Mouse (Mus musculus) cerebellum, adult 8-10 months (tissue): ENCODE results near the gene Brpf1.

ENCODE experiments used
- DNase-seq: peaks from one replicate; pipeline ENCODE4 v3.0.0; 2022

The Brpf1 gene

DNA sequence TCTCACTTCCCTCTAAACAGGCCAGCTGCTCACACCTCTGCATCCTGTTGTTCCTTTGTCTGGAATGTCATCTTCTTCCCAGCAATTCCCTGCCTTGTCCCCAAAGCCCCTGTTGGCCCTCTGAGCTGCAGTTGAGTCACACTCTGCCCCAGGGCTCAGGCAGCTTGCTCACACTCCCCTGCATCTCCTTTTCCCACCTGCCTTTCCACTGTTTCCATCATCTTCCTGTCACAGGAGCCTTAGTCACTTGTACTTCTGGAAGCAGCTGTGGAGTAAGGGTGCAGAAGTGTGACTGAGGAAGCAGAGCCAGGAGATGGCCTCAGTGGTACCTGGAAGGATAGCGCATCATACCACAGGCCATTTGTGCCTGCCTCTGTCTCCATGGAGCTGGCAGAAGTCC lies 55.3 kb downstream of the Brpf1 start:
- no peak for DNase-seq

DNA sequence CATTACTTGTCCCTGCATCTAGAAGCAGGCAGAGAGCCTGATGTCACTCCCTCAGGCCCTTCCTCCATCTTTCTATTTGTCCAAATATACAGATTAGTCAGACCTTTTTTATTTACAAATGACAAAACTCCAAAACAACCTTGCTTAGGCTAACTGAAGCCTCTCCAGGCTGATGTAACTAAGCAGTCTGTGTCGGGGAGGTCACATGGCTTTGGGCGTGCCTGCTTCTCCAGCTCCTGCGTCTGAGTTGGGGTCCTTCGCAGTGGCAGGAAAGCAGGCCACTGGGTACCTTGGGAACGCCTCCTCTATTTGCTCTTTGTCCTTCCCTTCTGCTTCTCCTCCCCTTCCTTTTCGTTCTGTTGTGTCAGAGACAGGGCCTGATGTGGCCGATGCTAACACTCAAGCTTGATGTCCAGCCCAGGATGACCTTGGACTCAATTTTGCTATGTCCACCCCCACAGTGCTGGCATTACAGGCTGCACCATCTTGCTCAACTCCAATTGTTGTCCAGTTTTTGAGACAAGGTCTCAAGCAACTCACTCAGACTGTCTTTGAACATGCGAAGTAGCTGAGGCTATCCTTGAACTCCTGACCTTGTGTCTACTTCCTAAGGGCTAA lies 57.7 kb downstream of the Brpf1 start:
- no peak for DNase-seq

DNA sequence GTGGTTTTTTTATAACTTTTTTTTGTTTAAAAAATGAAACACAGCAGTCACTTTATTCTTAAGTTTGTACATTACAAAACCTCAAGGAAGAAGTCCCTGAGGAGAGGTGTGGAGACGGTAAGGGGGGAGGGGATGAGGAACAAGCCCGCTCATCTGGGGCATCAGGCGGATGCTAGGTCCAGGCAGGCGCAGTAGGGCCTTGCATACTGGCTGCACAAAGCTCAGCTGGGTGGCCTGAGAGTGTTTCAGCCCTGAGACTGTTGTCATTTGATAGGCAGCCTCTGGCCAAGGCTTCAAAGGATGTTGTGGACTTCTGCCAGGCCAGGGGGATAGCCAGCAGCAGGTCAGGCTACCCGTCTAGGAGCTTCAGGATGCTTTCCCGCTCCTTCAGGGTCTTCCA lies 59.7 kb downstream of the Brpf1 start:
- no peak for DNase-seq

DNA sequence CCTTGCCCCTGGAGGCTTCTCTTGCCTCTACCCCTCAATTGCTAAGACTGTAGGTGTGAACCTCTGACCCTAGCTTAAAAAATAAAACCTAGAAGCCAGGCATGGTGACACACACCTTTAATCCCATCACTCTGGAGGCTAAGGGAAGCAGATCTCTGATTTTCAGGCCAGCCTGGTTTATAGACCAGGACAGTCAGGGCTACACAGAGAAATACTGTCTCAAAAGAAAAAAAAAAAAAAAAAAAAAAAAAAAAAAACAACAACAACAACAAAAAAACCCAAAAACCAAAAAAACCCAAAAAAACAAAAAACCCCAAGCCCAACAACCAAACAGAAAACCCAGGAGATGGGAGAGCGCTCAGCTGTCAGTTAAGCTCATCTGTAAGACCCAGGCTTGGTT lies 60.6 kb downstream of the Brpf1 start:
- no peak for DNase-seq

DNA sequence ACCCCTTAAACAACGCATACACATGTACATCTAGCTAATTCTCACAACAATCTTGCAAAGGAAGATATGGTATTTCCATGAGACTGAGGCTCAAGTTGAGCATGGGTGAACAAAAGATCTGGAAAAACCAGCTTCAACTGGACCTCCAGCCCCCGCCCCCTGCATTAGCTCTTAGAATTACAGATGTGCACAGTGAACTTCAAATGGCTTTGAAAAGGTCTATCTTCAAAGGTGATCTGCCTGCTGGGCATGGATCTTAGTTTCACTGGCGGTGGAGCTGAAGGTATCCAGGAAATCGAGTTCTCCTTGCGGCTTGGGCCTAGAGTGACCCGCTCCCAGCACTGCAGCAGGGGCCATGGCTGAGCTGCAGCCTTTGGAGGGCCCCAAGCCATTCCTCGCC lies 61.2 kb downstream of the Brpf1 start:
- no peak for DNase-seq

DNA sequence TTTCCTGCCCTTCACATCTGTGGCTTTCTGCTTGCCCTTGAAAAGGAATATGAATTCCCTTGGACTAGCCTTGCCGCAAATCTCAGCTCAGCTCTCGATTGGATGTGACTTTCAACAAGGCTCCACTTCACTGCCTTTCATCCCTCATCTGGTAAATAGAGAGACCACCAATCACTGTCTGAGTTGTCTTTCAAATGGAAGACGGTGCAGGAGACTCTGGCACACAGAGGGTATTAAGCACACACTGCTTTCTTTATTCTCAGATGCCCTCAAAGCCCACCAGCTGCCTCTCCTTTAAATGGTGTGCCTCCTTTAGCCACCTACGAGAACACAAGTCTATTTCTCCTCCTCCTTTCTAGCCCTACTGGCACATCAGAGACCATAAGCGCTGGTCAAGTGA lies 61.6 kb downstream of the Brpf1 start:
- no peak for DNase-seq

DNA sequence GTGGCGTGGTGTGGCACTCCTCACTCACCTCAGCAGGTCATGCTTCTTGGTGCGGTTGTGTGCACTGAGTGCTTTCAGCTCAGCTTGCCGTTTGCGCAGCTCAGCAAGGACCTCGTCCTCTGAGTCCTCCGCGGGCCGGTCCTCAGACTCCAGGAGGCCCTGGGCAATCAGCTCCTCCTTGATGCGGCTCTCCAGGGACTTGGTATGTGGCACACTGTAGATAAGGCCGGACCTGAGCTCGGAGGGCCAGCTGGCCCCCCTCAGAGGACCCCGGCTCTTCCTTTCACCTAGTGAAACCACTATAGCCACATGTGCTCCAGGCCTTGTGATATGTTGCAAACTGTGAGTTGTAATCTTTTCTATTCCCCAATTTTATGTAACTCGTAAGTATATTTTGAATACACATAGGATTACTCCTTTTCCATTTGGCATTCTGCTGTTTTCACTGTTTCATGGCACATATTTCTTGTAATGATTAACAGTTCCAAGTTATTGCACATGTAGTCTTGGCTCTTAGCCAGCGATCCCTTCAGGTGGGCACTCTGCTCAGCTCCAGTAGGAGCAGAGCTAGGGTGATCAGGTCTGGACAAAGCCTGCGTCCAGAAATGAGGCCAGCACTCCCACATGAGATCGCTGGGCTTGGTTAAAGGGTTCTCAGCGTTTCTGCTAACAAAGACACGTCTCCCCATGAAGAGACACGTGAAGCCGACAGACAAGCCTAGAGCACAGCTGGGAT lies 63.4 kb downstream of the Brpf1 start:
- no peak for DNase-seq

DNA sequence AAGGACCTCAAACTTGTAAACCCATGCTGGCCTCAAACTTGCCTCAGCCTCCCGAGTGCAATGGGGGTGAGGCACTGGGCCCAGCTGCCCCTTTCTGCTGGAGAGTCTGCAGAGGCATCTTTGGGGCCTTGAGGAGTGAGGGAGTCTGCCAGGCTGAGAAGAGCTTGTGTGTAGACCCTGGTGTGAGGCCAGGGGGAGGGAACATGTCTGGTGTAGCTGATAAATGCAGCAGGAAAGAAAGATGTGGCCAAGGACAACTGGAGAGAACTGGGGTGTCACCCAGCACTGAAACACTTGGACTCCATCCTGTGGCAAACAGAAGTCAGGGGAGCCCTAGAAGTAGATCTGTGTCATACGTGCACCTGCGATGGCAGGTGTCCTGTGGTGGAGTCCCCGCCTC lies 66.6 kb downstream of the Brpf1 start:
- no peak for DNase-seq
